16 mouse cellular contexts compared by ENCODE assay signal in the genomic region with DNA sequence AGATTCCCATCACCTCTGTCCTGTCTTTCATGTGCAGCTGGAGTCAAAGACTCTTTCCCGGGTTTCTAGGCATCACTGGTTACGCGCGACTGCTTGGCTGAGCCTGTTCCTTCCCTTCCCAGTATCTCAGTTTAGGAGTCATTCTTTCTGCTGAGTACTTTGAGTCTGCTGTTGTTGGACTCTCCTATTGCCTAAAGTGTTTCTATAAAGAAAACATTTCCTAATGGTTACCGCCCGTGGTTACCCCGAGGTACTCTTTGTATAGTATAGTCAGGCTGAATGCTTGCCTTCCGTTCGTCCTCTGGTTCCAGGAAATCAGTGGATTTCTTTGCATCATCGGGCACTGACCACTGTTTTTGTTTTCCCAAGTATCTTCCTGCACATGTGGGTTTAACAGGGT. TPM values are rescaled to one million over a fixed set of nuclear protein-coding genes. Genes with fewer than 3 reads are reported as not detected.
DNase-seq lines count a peak whose midpoint lies in the region; ATAC-seq and TF ChIP-seq lines count a peak whose summit lies in the region.
"Had no signal": no experiment of that assay in that cellular context is flagged by ENCODE, and none has a peak within 500 bp of the region (broad histone marks: within the 10 kb centered on the region; RNA-seq: fewer than 3 reads in every experiment).

No protein-coding gene starts in this region.

- ATAC-seq in embryonic facial prominence, embryonic 12.5 days (ENCODE audit: insufficient number of reproducible peaks, insufficient read depth, low FRiP score, low TSS enrichment): no peak
- no peak for ATAC-seq in kidney, embryonic 14.5 days (ENCODE audit: low FRiP score, low TSS enrichment)
- ATAC-seq in midbrain, embryonic 14.5 days (ENCODE audit: low FRiP score, low TSS enrichment): no peak
- ATAC-seq in midbrain, embryonic 11.5 days (ENCODE audit: low FRiP score): no peak
- ATAC-seq in neural tube, embryonic 15.5 days (ENCODE audit: low FRiP score): no peak
- ATAC-seq in forebrain, embryonic 16.5 days: no peak
- ATAC-seq: forebrain, postnatal 0 days had no signal

- H3K36me3 ChIP-seq in embryonic facial prominence, embryonic 12.5 days: peaks cover 79% of the 10 kb centered on the region
- peaks cover 98% of the 10 kb centered on the region for H3K36me3 ChIP-seq in embryonic facial prominence, embryonic 10.5 days (replicated peaks)
- peaks cover 67% of the 10 kb centered on the region for H3K36me3 ChIP-seq in kidney, embryonic 14.5 days (ENCODE audit: control insufficient read depth, insufficient read depth, low read length)
- H3K36me3 ChIP-seq in kidney, adult 2 months (ENCODE audit: control insufficient read depth, insufficient read depth, low read length): peaks cover 6% of the 10 kb centered on the region
- H3K36me3 ChIP-seq in midbrain, embryonic 14.5 days (ENCODE audit: control insufficient read depth, insufficient read depth, low read length): peaks cover 61% of the 10 kb centered on the region
- H3K36me3 ChIP-seq in midbrain, embryonic 11.5 days (ENCODE audit: control insufficient read depth, insufficient read depth, low read length): peaks cover 63% of the 10 kb centered on the region
- H3K36me3 ChIP-seq in neural tube, embryonic 15.5 days: 0 out of 2 replicates have a peak, but pooled peaks cover 6% of the 10 kb centered on the region
- H3K36me3 ChIP-seq in forebrain, embryonic 16.5 days (ENCODE audit: control insufficient read depth, insufficient read depth): peaks cover 2% of the 10 kb centered on the region; the same call in 1 of the 2 replicates

- 0 out of 2 replicates have a peak overlapping the region, but pooled peaks have one; percentile 0 for H3K27ac ChIP-seq in embryonic facial prominence, embryonic 12.5 days
- no peak overlapping the region for H3K27ac ChIP-seq in embryonic facial prominence, embryonic 10.5 days (replicated peaks)
- H3K27ac ChIP-seq in kidney, embryonic 14.5 days (ENCODE audit: low read depth, low read length): peak overlapping the region; percentile 6; the same call in 1 of the 2 replicates
- H3K27ac ChIP-seq in kidney, adult 2 months (ENCODE audit: insufficient read depth, low read depth, low read length): no peak overlapping the region
- H3K27ac ChIP-seq in midbrain, embryonic 14.5 days (replicated peaks; ENCODE audit: low read depth, low read length): 0 out of 2 replicates have a peak overlapping the region, but pooled peaks have one; percentile 8
- no peak overlapping the region for H3K27ac ChIP-seq in midbrain, embryonic 11.5 days (ENCODE audit: low read depth, low read length)
- H3K27ac ChIP-seq in neural tube, embryonic 15.5 days (replicated peaks): peak overlapping the region; percentile 10; the same call in 1 of the 2 replicates
- H3K27ac ChIP-seq in forebrain, embryonic 16.5 days (ENCODE audit: low read length): no peak overlapping the region
- H3K27ac ChIP-seq: heart, embryonic 10.5 days; liver, embryonic 14.5 days had no signal

- no peak overlapping the region for H3K4me2 ChIP-seq in embryonic facial prominence, embryonic 12.5 days (replicated peaks)
- no peak overlapping the region for H3K4me2 ChIP-seq in kidney, embryonic 14.5 days (replicated peaks; ENCODE audit: low read depth, low read length)
- no peak overlapping the region for H3K4me2 ChIP-seq in midbrain, embryonic 14.5 days (ENCODE audit: low read length)
- no peak overlapping the region for H3K4me2 ChIP-seq in midbrain, embryonic 11.5 days
- no peak overlapping the region for H3K4me2 ChIP-seq in neural tube, embryonic 15.5 days
- H3K4me2 ChIP-seq in forebrain, embryonic 16.5 days (ENCODE audit: low read length): no peak overlapping the region
- H3K4me2 ChIP-seq: limb, embryonic 13.5 days had no signal

- 83% methylated on average over 10 of the region's 10 CpGs for WGBS in embryonic facial prominence, embryonic 12.5 days
- 89% methylated on average over 10 of the region's 10 CpGs for WGBS in embryonic facial prominence, embryonic 10.5 days
- WGBS in kidney, embryonic 14.5 days: 71% methylated on average over 10 of the region's 10 CpGs
- WGBS in kidney, adult 2 months: 58% methylated on average over 10 of the region's 10 CpGs
- 75% methylated on average over 10 of the region's 10 CpGs for WGBS in midbrain, embryonic 14.5 days
- WGBS in midbrain, embryonic 11.5 days: 76% methylated on average over 10 of the region's 10 CpGs
- WGBS in neural tube, embryonic 15.5 days: 89% methylated on average over 10 of the region's 10 CpGs
- 83% methylated on average over 10 of the region's 10 CpGs for WGBS in forebrain, embryonic 16.5 days

- no peaks in the 10 kb centered on the region for H3K9me3 ChIP-seq in embryonic facial prominence, embryonic 12.5 days
- no peaks in the 10 kb centered on the region for H3K9me3 ChIP-seq in embryonic facial prominence, embryonic 10.5 days
- no peaks in the 10 kb centered on the region for H3K9me3 ChIP-seq in kidney, embryonic 14.5 days (ENCODE audit: control insufficient read depth, low read length)
- H3K9me3 ChIP-seq in midbrain, embryonic 14.5 days (ENCODE audit: control insufficient read depth, low read length): no peaks in the 10 kb centered on the region
- H3K9me3 ChIP-seq in midbrain, embryonic 11.5 days (ENCODE audit: control insufficient read depth, low read length): no peaks in the 10 kb centered on the region
- H3K9me3 ChIP-seq in neural tube, embryonic 15.5 days (replicated peaks): no peaks in the 10 kb centered on the region
- H3K9me3 ChIP-seq in forebrain, embryonic 16.5 days (ENCODE audit: control insufficient read depth, low read length): no peaks in the 10 kb centered on the region
- H3K9me3 ChIP-seq: heart, embryonic 10.5 days; limb, embryonic 13.5 days had no signal

- H3K27me3 ChIP-seq in embryonic facial prominence, embryonic 12.5 days: no peaks in the 10 kb centered on the region
- H3K27me3 ChIP-seq in embryonic facial prominence, embryonic 10.5 days (replicated peaks; ENCODE audit: low read depth, poor library complexity, severe bottlenecking): no peaks in the 10 kb centered on the region
- no peaks in the 10 kb centered on the region for H3K27me3 ChIP-seq in kidney, embryonic 14.5 days (ENCODE audit: control insufficient read depth, insufficient read depth, low read length)
- no peaks in the 10 kb centered on the region for H3K27me3 ChIP-seq in kidney, adult 2 months (replicated peaks; ENCODE audit: control insufficient read depth, insufficient read depth, low read length)
- no peaks in the 10 kb centered on the region for H3K27me3 ChIP-seq in midbrain, embryonic 14.5 days (ENCODE audit: control insufficient read depth, insufficient read depth, low read length)
- no peaks in the 10 kb centered on the region for H3K27me3 ChIP-seq in midbrain, embryonic 11.5 days (ENCODE audit: control insufficient read depth, insufficient read depth, low read length)
- no peaks in the 10 kb centered on the region for H3K27me3 ChIP-seq in neural tube, embryonic 15.5 days (replicated peaks)
- H3K27me3 ChIP-seq in forebrain, embryonic 16.5 days (replicated peaks; ENCODE audit: control insufficient read depth, insufficient read depth, low read length): no peaks in the 10 kb centered on the region
- H3K27me3 ChIP-seq: limb, embryonic 13.5 days had no signal

- TF ChIP-seq CTCF in kidney, adult 2 months (conservative IDR thresholded peaks at IDR 0.05; ENCODE audit: insufficient read depth, insufficient read length, low read depth, low read length): no peak

- no peak overlapping the region for H3K9ac ChIP-seq in embryonic facial prominence, embryonic 12.5 days
- H3K9ac ChIP-seq in kidney, embryonic 14.5 days (ENCODE audit: low read depth, low read length): no peak overlapping the region
- no peak overlapping the region for H3K9ac ChIP-seq in midbrain, embryonic 14.5 days (replicated peaks; ENCODE audit: low read length)
- H3K9ac ChIP-seq in midbrain, embryonic 11.5 days (ENCODE audit: low read length): no peak overlapping the region
- no peak overlapping the region for H3K9ac ChIP-seq in neural tube, embryonic 15.5 days (replicated peaks)
- H3K9ac ChIP-seq in forebrain, embryonic 16.5 days (replicated peaks; ENCODE audit: low read depth, low read length): no peak overlapping the region
- H3K9ac ChIP-seq: forebrain, postnatal 0 days; limb, embryonic 13.5 days; liver, embryonic 14.5 days had no signal

- H3K4me3 ChIP-seq in embryonic facial prominence, embryonic 12.5 days: no peak overlapping the region
- no peak overlapping the region for H3K4me3 ChIP-seq in embryonic facial prominence, embryonic 10.5 days
- no peak overlapping the region for H3K4me3 ChIP-seq in kidney, embryonic 14.5 days (ENCODE audit: low read length)
- H3K4me3 ChIP-seq in kidney, adult 2 months (ENCODE audit: insufficient read depth, low read depth, low read length): no peak overlapping the region
- no peak overlapping the region for H3K4me3 ChIP-seq in midbrain, embryonic 14.5 days (replicated peaks; ENCODE audit: low read depth, low read length)
- no peak overlapping the region for H3K4me3 ChIP-seq in midbrain, embryonic 11.5 days (ENCODE audit: low read depth, low read length)
- H3K4me3 ChIP-seq in neural tube, embryonic 15.5 days (replicated peaks): no peak overlapping the region
- no peak overlapping the region for H3K4me3 ChIP-seq in forebrain, embryonic 16.5 days (replicated peaks; ENCODE audit: low read length)
- H3K4me3 ChIP-seq: heart, embryonic 10.5 days; limb, embryonic 13.5 days had no signal

- no peak for TF ChIP-seq POLR2A in kidney, adult 2 months (IDR thresholded peaks at IDR 0.05; ENCODE audit: low read depth, low read length)

- DNase-seq in embryonic facial prominence, embryonic 10.5 days (ENCODE audit: low spot score): no peak
- DNase-seq in kidney, adult 2 months: no peak
- DNase-seq in midbrain, embryonic 14.5 days: no peak
- DNase-seq in midbrain, embryonic 11.5 days (ENCODE audit: low spot score, missing footprints): no peak
- DNase-seq: cerebellum, adult 9-10 months; forebrain, postnatal 0 days; gastrocnemius, postnatal 36 days; heart, postnatal 36 days; thymus, postnatal 25 days had no signal

- H3K4me1 ChIP-seq in embryonic facial prominence, embryonic 12.5 days: peaks cover 8% of the 10 kb centered on the region; the same call in 1 of the 2 replicates
- H3K4me1 ChIP-seq in embryonic facial prominence, embryonic 10.5 days: peaks cover 14% of the 10 kb centered on the region; the same call in 1 of the 2 replicates
- 0 out of 2 replicates have a peak, but pooled peaks cover 7% of the 10 kb centered on the region for H3K4me1 ChIP-seq in kidney, embryonic 14.5 days (ENCODE audit: control insufficient read depth, insufficient read depth, low read length)
- peaks cover 14% of the 10 kb centered on the region for H3K4me1 ChIP-seq in kidney, adult 2 months (ENCODE audit: control insufficient read depth, insufficient read depth, low read length)
- H3K4me1 ChIP-seq in midbrain, embryonic 14.5 days (ENCODE audit: control insufficient read depth, insufficient read depth, low read length): no peaks in the 10 kb centered on the region
- H3K4me1 ChIP-seq in midbrain, embryonic 11.5 days (ENCODE audit: control insufficient read depth, insufficient read depth, low read length): no peaks in the 10 kb centered on the region
- H3K4me1 ChIP-seq in neural tube, embryonic 15.5 days: peaks cover 11% of the 10 kb centered on the region; the same call in 1 of the 2 replicates
- H3K4me1 ChIP-seq in forebrain, embryonic 16.5 days (replicated peaks; ENCODE audit: control insufficient read depth, insufficient read depth, low read length): peaks cover 2% of the 10 kb centered on the region; the same call in 1 of the 2 replicates
- H3K4me1 ChIP-seq: heart, embryonic 10.5 days had no signal

RNA-seq across cellular contexts. Expression of gene Retreg1, which starts 53.7 kb away (rescaled TPM):
- 4.5 and 4.6 TPM in 2 replicates for polyA plus RNA-seq in embryonic facial prominence, embryonic 12.5 days (2016; fragmentation: Nextera tagmentation; extraction: Ambion mirVana)
- 2.2 and 2.5 TPM in 2 replicates for polyA plus RNA-seq in embryonic facial prominence, embryonic 10.5 days (2016; fragmentation: Nextera tagmentation; extraction: Ambion mirVana)
- 10.2 and 14.6 TPM in 2 replicates for polyA plus RNA-seq in kidney, embryonic 14.5 days (2014; fragmentation: Nextera tagmentation; extraction: Ambion mirVana)
- 32.1 and 36.0 TPM in 2 replicates for polyA plus RNA-seq in kidney, adult 2 months (2012; rRNA removed)
- polyA plus RNA-seq in midbrain, embryonic 14.5 days (2014; fragmentation: Nextera tagmentation; extraction: Ambion mirVana): 13.6 and 16.7 TPM in 2 replicates
- 4.2 TPM in 2 replicates for polyA plus RNA-seq in midbrain, embryonic 11.5 days (2014; fragmentation: Nextera tagmentation; extraction: Ambion mirVana)
- polyA plus RNA-seq in neural tube, embryonic 15.5 days (2015; fragmentation: Nextera tagmentation; extraction: Ambion mirVana): 15.8 and 16.2 TPM in 2 replicates
- polyA plus RNA-seq in forebrain, embryonic 16.5 days (2015; fragmentation: Nextera tagmentation; extraction: Ambion mirVana): 6.6 and 8.2 TPM in 2 replicates

Comparison
In these comparisons a context has a peak if more than half of its experiments do, and no peak if none do; other contexts are left out.
1. H3K27ac ChIP-seq: peak in embryonic facial prominence, embryonic 12.5 days (single experiment), kidney, embryonic 14.5 days (single experiment), midbrain, embryonic 14.5 days (single experiment) and neural tube, embryonic 15.5 days (single experiment); none in embryonic facial prominence, embryonic 10.5 days (single experiment), kidney, adult 2 months (single experiment), midbrain, embryonic 11.5 days (single experiment) and forebrain, embryonic 16.5 days (single experiment).